Mouse (Mus musculus) erythroblast, embryonic 14.5 days (primary cell): ENCODE data around the gene Armh3. TPM values are rescaled to one million over a fixed set of nuclear protein-coding genes. Genes with fewer than 3 reads are reported as not detected.

Experiments used
- H3K27me3 ChIP-seq: 2 replicates; pipeline ENCODE4 v1.6.1; 2012; ENCODE audit warnings: inconsistent platforms; ENCODE audit not compliant: control insufficient read depth
- H3K36me3 ChIP-seq: 2 replicates; pipeline ENCODE4 v1.6.1; 2012; ENCODE audit warnings: mild to moderate bottlenecking, inconsistent platforms; ENCODE audit not compliant: control insufficient read depth
- H3K4me1 ChIP-seq: 2 replicates; pipeline ENCODE4 v1.6.1; 2012; ENCODE audit warnings: inconsistent platforms; ENCODE audit not compliant: control insufficient read depth
- H3K4me3 ChIP-seq: replicated peaks from 2 replicates; pipeline ENCODE3; 2012; ENCODE audit warnings: moderate library complexity, mild to moderate bottlenecking, inconsistent platforms
- H3K9me3 ChIP-seq: 2 replicates; pipeline ENCODE4 v1.6.1; 2012; ENCODE audit warnings: low read length, inconsistent platforms, mixed read lengths; ENCODE audit not compliant: control insufficient read depth
- GATA1 ChIP-seq: IDR thresholded peaks from 2 replicates; pipeline ENCODE4 v1.6.1; 2012; ENCODE audit warnings: low read length, inconsistent platforms, mixed read lengths
- TAL1 ChIP-seq: IDR thresholded peaks from 3 replicates; pipeline ENCODE4 v1.6.1; 2012; ENCODE audit warnings: low read length, inconsistent platforms, mixed read lengths
- polyA plus RNA-seq: library from polyadenylated mRNA; stranded (reverse); fragments of >175 nt; gene quantifications from 2 replicates; pipeline ENCODE4 v1.2.3, GENCODE M21; 2012

The Armh3 gene
- polyA plus RNA-seq, 1 experiment = not detected

DNA sequence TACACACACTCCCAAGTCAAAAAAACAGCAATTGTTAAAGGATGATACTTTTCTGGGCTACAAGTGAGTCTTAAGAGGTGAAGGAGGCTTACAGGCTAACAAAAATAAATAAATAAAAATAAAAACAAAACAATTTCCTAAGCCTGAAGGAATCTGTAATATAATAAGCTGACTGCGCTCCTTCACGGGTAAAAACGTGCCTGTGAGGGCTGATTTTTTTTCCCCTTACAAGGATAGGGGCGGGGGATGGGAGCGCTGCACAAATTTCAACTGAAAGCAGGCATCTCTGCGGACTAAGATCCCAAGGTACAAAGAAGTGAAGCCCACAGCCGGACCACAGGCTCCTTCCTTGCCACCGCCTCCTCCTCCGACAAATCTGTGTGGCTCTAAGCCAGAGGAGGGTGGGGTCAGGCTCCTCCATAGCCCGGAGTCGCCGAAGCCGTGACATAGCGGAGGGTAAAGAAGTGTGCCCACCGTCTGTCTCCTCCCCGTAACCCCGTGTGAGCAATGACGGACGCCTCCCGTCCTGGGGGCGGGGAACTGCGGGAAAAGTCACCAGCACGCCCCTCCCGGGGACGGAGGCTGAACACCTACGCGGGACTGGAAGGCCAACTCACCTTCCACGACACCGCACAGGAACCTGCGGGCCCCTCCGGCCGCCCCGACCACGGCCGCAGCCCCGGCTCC lies 215.8 kb downstream of the Armh3 start:
- TF ChIP-seq GATA1 (no peak), TAL1 (no peak)
- H3K4me3 ChIP-seq = peak overlapping the region; percentile 100
- H3K36me3 ChIP-seq = peaks cover 43% of the 10 kb centered on the region
- no peaks in the 10 kb centered on the region for H3K27me3 ChIP-seq
- H3K9me3 ChIP-seq = no peaks in the 10 kb centered on the region
- peaks cover 56% of the 10 kb centered on the region for H3K4me1 ChIP-seq

DNA sequence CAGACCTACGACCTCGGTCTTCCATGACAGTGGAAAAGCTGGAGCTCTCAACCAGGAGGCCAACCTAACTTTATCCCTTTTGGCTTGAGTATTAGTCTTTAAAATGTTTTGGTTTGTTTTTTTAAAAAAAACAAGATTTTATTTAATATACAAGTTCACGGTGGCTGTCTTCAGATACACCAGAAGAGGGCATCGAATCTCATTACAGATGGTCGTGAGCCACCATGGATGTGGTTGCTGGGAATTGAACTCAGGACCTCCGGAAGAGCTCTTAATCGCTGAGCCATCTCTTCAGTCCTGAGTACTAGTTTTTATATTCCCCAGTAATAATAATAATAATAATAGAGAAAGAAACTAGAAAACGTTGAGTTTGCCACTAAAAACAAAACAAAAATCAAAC lies 216.6 kb downstream of the Armh3 start:
- no peaks in the 10 kb centered on the region for H3K27me3 ChIP-seq
- peaks cover 51% of the 10 kb centered on the region for H3K36me3 ChIP-seq
- H3K4me3 ChIP-seq = peak overlapping the region; percentile 100
- no peak for TF ChIP-seq TAL1
- no peak for TF ChIP-seq GATA1
- H3K4me1 ChIP-seq = peaks cover 51% of the 10 kb centered on the region
- H3K9me3 ChIP-seq = no peaks in the 10 kb centered on the region

DNA sequence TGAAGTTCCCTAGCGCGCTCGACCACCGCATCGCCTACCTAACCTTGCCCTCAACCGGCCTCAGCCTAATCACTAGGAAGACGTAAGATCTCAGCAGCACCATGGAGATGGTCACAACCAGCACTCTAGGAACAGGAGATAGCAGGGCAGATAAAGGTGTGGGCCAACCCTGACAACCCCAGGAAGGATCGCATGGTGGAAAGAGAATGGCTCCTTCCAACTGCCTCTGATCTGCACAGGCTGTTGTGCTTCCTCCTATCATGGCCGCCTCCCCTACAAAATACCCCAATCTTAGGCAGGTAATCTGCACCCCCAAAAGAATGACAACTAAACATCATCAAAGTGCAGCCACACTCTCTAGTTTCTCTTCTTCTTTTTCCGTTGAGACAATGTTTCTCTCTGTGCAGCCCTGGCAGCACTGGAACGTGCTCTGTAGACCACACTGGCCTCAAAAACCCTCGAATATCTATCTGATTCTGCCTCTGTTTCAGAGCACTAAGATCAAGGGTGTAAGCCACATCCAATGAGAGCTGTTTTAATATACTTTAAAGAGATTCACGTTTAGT lies 217.9 kb downstream of the Armh3 start:
- peak overlapping the region; percentile 100 for H3K4me3 ChIP-seq
- no peaks in the 10 kb centered on the region for H3K27me3 ChIP-seq
- H3K4me1 ChIP-seq = peaks cover 46% of the 10 kb centered on the region
- H3K36me3 ChIP-seq = peaks cover 63% of the 10 kb centered on the region
- no peaks in the 10 kb centered on the region for H3K9me3 ChIP-seq
- TF ChIP-seq GATA1 (no peak), TAL1 (no peak)

- no peak overlapping the region for H3K4me3 ChIP-seq
- peaks cover 11% of the 10 kb centered on the region for H3K4me1 ChIP-seq
- no peaks in the 10 kb centered on the region for H3K27me3 ChIP-seq
- H3K36me3 ChIP-seq = peaks cover 99% of the 10 kb centered on the region
- no peaks in the 10 kb centered on the region for H3K9me3 ChIP-seq
- no peak for TF ChIP-seq TAL1
- TF ChIP-seq GATA1 = no peak
Measured at GRCm38 (mm10) chr19:45775486-45775885, 222.8 kb downstream of the Armh3 start.

DNA sequence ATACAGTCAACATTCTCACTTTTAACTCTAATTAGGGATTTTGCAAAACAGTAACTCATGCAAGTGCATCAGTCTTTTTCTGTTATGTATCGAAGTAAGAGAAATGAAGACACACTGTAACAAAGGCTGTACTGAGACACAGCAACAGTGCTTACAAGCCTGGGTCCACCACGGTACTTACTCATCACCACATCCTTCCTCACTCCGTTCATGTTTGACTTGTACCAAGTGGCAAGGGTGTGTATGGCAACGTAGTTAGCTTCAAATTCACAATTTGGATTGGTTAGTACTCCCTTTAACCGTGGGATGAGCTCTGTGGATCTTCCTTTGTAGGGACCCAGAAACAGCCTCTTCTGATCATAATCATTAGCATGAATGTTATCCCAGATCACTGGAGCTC lies 226.8 kb downstream of the Armh3 start:
- no peaks in the 10 kb centered on the region for H3K9me3 ChIP-seq
- H3K27me3 ChIP-seq = no peaks in the 10 kb centered on the region
- 0 out of 2 replicates have a peak, but pooled peaks cover 1% of the 10 kb centered on the region for H3K4me1 ChIP-seq
- TF ChIP-seq GATA1 (no peak), TAL1 (no peak)
- peaks cover 99% of the 10 kb centered on the region for H3K36me3 ChIP-seq
- H3K4me3 ChIP-seq = no peak overlapping the region

Other genes with a start within 250 kb of the Armh3 start
- gene Npm3, start 248.9 kb downstream of the Armh3 start, polyA plus RNA-seq = 1.3 TPM in 2 replicates
- 1.9 and 2.3 TPM in 2 replicates for gene Mgea5, start 214.7 kb downstream of the Armh3 start, polyA plus RNA-seq
- gene Kcnip2, start 182.4 kb downstream of the Armh3 start, polyA plus RNA-seq = 0.33 and 0.46 TPM in 2 replicates
- 0.04 and 0.06 TPM in 2 replicates for gene Hps6, start 5.0 kb upstream of the Armh3 start, polyA plus RNA-seq
- 1.9 and 3.3 TPM in 2 replicates for gene Pprc1, start 46.4 kb upstream of the Armh3 start, polyA plus RNA-seq
- 65.5 and 65.9 TPM in 2 replicates for gene Ldb1, start 46.7 kb upstream of the Armh3 start, polyA plus RNA-seq
- gene Nolc1, start 77.4 kb upstream of the Armh3 start, polyA plus RNA-seq = 3.1 and 3.4 TPM in 2 replicates
- 0.02 TPM in 1 of 2 replicates, not detected in the other for gene Elovl3, start 133.4 kb upstream of the Armh3 start, polyA plus RNA-seq
- gene Pitx3, start 149.8 kb upstream of the Armh3 start, polyA plus RNA-seq = not detected in 2 replicates
- 23.8 and 31.8 TPM in 2 replicates for gene Gbf1, start 154.0 kb upstream of the Armh3 start, polyA plus RNA-seq